Mouse (Mus musculus) embryo, embryonic 10.5 days (tissue): Measurements from ENCODE around the gene Acadvl.
"Not testable (repeated sequence)": the region's sequence is repeated elsewhere in the genome, so short reads cannot be mapped to it uniquely, and the experiment has no call there.

Source experiments
- DNase-seq: peaks from one replicate; pipeline ENCODE4 v3.0.0-alpha.2; 2015; ENCODE audit warnings: low spot score

The Acadvl gene

GRCm38 (mm10) chr11:70027397-70027796, 12.2 kb upstream of the Acadvl start:
- peak; percentile 7 for DNase-seq

- DNase-seq = peak; percentile 83
Observed at GRCm38 (mm10) chr11:70026689-70027088, 11.5 kb upstream of the Acadvl start.

- DNase-seq = no peak
Observed at GRCm38 (mm10) chr11:70024151-70024514, 8.9 kb upstream of the Acadvl start.

GRCm38 (mm10) chr11:70023481-70024150, 8.4 kb upstream of the Acadvl start:
- DNase-seq = peak; percentile 71

GRCm38 (mm10) chr11:70021264-70022132, 6.3 kb upstream of the Acadvl start:
- peak; percentile 100 for DNase-seq

GRCm38 (mm10) chr11:70020731-70021263, 5.6 kb upstream of the Acadvl start:
- DNase-seq = peak; percentile 93

- no peak for DNase-seq
Observed at GRCm38 (mm10) chr11:70020022-70020631, 4.9 kb upstream of the Acadvl start.

GRCm38 (mm10) chr11:70019495-70020021, 4.3 kb upstream of the Acadvl start:
- no peak for DNase-seq

- peak; percentile 92 for DNase-seq
Observed at GRCm38 (mm10) chr11:70018131-70018990, 3.1 kb upstream of the Acadvl start.

GRCm38 (mm10) chr11:70017199-70017767, 2.1 kb upstream of the Acadvl start:
- DNase-seq = no peak

GRCm38 (mm10) chr11:70016669-70017068, 1.5 kb upstream of the Acadvl start, which contains the start of gene Dlg4:
Gene Dlg4, plus strand, starts transcription at chr11:70016942.
- DNase-seq = no peak

- DNase-seq = not testable (repeated sequence)
Observed at GRCm38 (mm10) chr11:70016177-70016576, 966 bp upstream of the Acadvl start.

GRCm38 (mm10) chr11:70015677-70016076, 466 bp upstream of the Acadvl start:
- DNase-seq = no peak

- no peak for DNase-seq
Observed at GRCm38 (mm10) chr11:70014051-70014450, 1.2 kb downstream of the Acadvl start.

GRCm38 (mm10) chr11:70013408-70013807, 1.8 kb downstream of the Acadvl start:
- no peak for DNase-seq

GRCm38 (mm10) chr11:70012931-70013330, 2.3 kb downstream of the Acadvl start:
- DNase-seq = no peak

- DNase-seq = no peak
Observed at GRCm38 (mm10) chr11:70010961-70011360, 4.2 kb downstream of the Acadvl start.

GRCm38 (mm10) chr11:70010548-70010947, 4.7 kb downstream of the Acadvl start:
- DNase-seq = no peak

- DNase-seq = no peak
Observed at GRCm38 (mm10) chr11:70010033-70010432, 5.2 kb downstream of the Acadvl start.

- DNase-seq = peak; percentile 33
Observed at GRCm38 (mm10) chr11:70005521-70005920, 9.7 kb downstream of the Acadvl start.

- no peak for DNase-seq
Observed at GRCm38 (mm10) chr11:70002471-70002870, 12.7 kb downstream of the Acadvl start.
